Mouse (Mus musculus): Measurements from ENCODE around the gene Pde9a.
"Not testable (repeated sequence)": the region's sequence is repeated elsewhere in the genome, so short reads cannot be mapped to it uniquely, and the experiment has no call there.

Pde9a gene

GRCm38 (mm10) chr17:31385671-31386665, at the start of gene Pde9a:
Pde9a (plus strand) TSS chr17:31386210.
- peak; percentile 86 to 92 for DNase-seq

GRCm38 (mm10) chr17:31339769-31340168, 46.2 kb upstream of the Pde9a start:
- DNase-seq: no peak

GRCm38 (mm10) chr17:31342191-31342590, 43.8 kb upstream of the Pde9a start:
- DNase-seq: no peak

- DNase-seq: peak; percentile 86 to 88
Observed at GRCm38 (mm10) chr17:31344172-31344801, 41.7 kb upstream of the Pde9a start.

GRCm38 (mm10) chr17:31344816-31345215, 41.2 kb upstream of the Pde9a start:
- no peak for DNase-seq

- peak; percentile 55 to 73 for DNase-seq
Observed at GRCm38 (mm10) chr17:31348129-31348528, 37.9 kb upstream of the Pde9a start.

- DNase-seq: no peak
Observed at GRCm38 (mm10) chr17:31349388-31349787, 36.6 kb upstream of the Pde9a start.

- DNase-seq: no peak
Observed at GRCm38 (mm10) chr17:31351984-31352383, 34.0 kb upstream of the Pde9a start.

GRCm38 (mm10) chr17:31353255-31353654, 32.8 kb upstream of the Pde9a start:
- DNase-seq: no peak

- not testable (repeated sequence) for DNase-seq
Observed at GRCm38 (mm10) chr17:31354684-31355083, 31.3 kb upstream of the Pde9a start.

- DNase-seq: no peak
Observed at GRCm38 (mm10) chr17:31355792-31356502, 30.1 kb upstream of the Pde9a start.

GRCm38 (mm10) chr17:31360582-31360981, 25.4 kb upstream of the Pde9a start:
- peak; percentile 92 to 95 for DNase-seq

GRCm38 (mm10) chr17:31365586-31366166, 20.3 kb upstream of the Pde9a start:
- no peak for DNase-seq

- DNase-seq: no peak
Observed at GRCm38 (mm10) chr17:31370221-31370620, 15.8 kb upstream of the Pde9a start.

GRCm38 (mm10) chr17:31370931-31371330, 15.1 kb upstream of the Pde9a start:
- DNase-seq: no peak

GRCm38 (mm10) chr17:31377961-31378360, 8.0 kb upstream of the Pde9a start:
- peak; percentile 89 to 93 for DNase-seq

- peak in 1 of 2 experiments; percentile 64 for DNase-seq
Observed at GRCm38 (mm10) chr17:31378361-31378761, 7.6 kb upstream of the Pde9a start.

GRCm38 (mm10) chr17:31379086-31379485, 6.9 kb upstream of the Pde9a start:
- DNase-seq: no peak

GRCm38 (mm10) chr17:31379863-31380262, 6.1 kb upstream of the Pde9a start:
- DNase-seq: no peak

- no peak for DNase-seq
Observed at GRCm38 (mm10) chr17:31383320-31383719, 2.7 kb upstream of the Pde9a start.

GRCm38 (mm10) chr17:31384968-31385627, 912 bp upstream of the Pde9a start:
- DNase-seq: peak in 1 of 2 experiments; percentile 40

- DNase-seq: no peak
Observed at GRCm38 (mm10) chr17:31386766-31387275, 811 bp downstream of the Pde9a start.
